Mouse (Mus musculus) cortical plate, adult 2 months (tissue): ENCODE results near the gene Ttc7b.

Experiments
- CTCF ChIP-seq: fragments of 200-500 bp; IDR thresholded peaks from 2 replicates; pipeline ENCODE4 v1.5.1; 2011; ENCODE audit warnings: mild to moderate bottlenecking, control low read depth, low read length; ENCODE audit not compliant: insufficient read depth; ENCODE audit errors: extremely low read depth
- POLR2A ChIP-seq: fragments of 200-500 bp; IDR thresholded peaks from 2 replicates; pipeline ENCODE4 v1.6.1; 2011; ENCODE audit warnings: mild to moderate bottlenecking, low read length, control low read depth; ENCODE audit not compliant: insufficient read depth; ENCODE audit errors: extremely low read depth

- TF ChIP-seq CTCF (no peak), POLR2A (no peak)
Observed at GRCm38 (mm10) chr12:100358040-100358620, 162.5 kb downstream of the Ttc7b start.
